Mouse (Mus musculus): ENCODE data around the gene Il2ra. TPM values are rescaled to one million over a fixed set of nuclear protein-coding genes. Genes with fewer than 3 reads are reported as not detected.

The Il2ra gene
- polyA plus RNA-seq, 1 experiment from 2014 or later: not detected

GRCm38 (mm10) chr2:11679626-11680025 is 37.0 kb downstream of the Il2ra start:
- DNase-seq (ENCODE audit: low spot score) (no peak), ATAC-seq (replicated peaks; ENCODE audit: low FRiP score) (no peak)
- Histone ChIP-seq H3K4me2 (ENCODE audit: low read depth, low read length, severe bottlenecking) (no peak overlapping the region), H3K27me3 (ENCODE audit: control insufficient read depth, insufficient read depth, low read length) (no peaks in the 10 kb centered on the region), H3K9me3 (ENCODE audit: control insufficient read depth, low read length) (no peaks in the 10 kb centered on the region), H3K27ac (ENCODE audit: low read depth, low read length) (no peak overlapping the region), H3K36me3 (ENCODE audit: control insufficient read depth, insufficient read depth, low read length) (no peaks in the 10 kb centered on the region), H3K4me1 (replicated peaks; ENCODE audit: control insufficient read depth, insufficient read depth, low read length) (no peaks in the 10 kb centered on the region), H3K9ac (ENCODE audit: low read length) (no peak overlapping the region), H3K4me3 (ENCODE audit: low read depth, low read length) (no peak overlapping the region)
- WGBS: 85% methylated on average over 7 of the region's 7 CpGs

- DNase-seq (ENCODE audit: low spot score) (no peak), ATAC-seq (replicated peaks; ENCODE audit: low FRiP score) (no peak)
- Histone ChIP-seq H3K36me3 (ENCODE audit: control insufficient read depth, insufficient read depth, low read length) (no peaks in the 10 kb centered on the region), H3K9me3 (ENCODE audit: control insufficient read depth, low read length) (no peaks in the 10 kb centered on the region), H3K9ac (ENCODE audit: low read length) (no peak overlapping the region), H3K27me3 (ENCODE audit: control insufficient read depth, insufficient read depth, low read length) (no peaks in the 10 kb centered on the region), H3K4me1 (replicated peaks; ENCODE audit: control insufficient read depth, insufficient read depth, low read length) (no peaks in the 10 kb centered on the region), H3K27ac (ENCODE audit: low read depth, low read length) (no peak overlapping the region), H3K4me2 (ENCODE audit: low read depth, low read length, severe bottlenecking) (no peak overlapping the region), H3K4me3 (ENCODE audit: low read depth, low read length) (no peak overlapping the region)
- 62% methylated on average over 4 of the region's 4 CpGs for WGBS
These were observed 40.1 kb downstream of the Il2ra start for GRCm38 (mm10) chr2:11682712-11683111.

GRCm38 (mm10) chr2:11686512-11686911 is 43.9 kb downstream of the Il2ra start:
- DNase-seq (ENCODE audit: low spot score) (no peak), ATAC-seq (replicated peaks; ENCODE audit: low FRiP score) (no peak)
- H3K4me3 ChIP-seq (ENCODE audit: low read depth, low read length): no peak overlapping the region
- H3K9me3 ChIP-seq (ENCODE audit: control insufficient read depth, low read length): no peaks in the 10 kb centered on the region
- no peaks in the 10 kb centered on the region for H3K36me3 ChIP-seq (ENCODE audit: control insufficient read depth, insufficient read depth, low read length)
- H3K4me1 ChIP-seq (replicated peaks; ENCODE audit: control insufficient read depth, insufficient read depth, low read length): no peaks in the 10 kb centered on the region
- H3K27ac ChIP-seq (ENCODE audit: low read depth, low read length): no peak overlapping the region
- no peaks in the 10 kb centered on the region for H3K27me3 ChIP-seq (ENCODE audit: control insufficient read depth, insufficient read depth, low read length)
- no peak overlapping the region for H3K4me2 ChIP-seq (ENCODE audit: low read depth, low read length, severe bottlenecking)
- 85% methylated on average over 4 of the region's 4 CpGs for WGBS
- no peak overlapping the region for H3K9ac ChIP-seq (ENCODE audit: low read length)

GRCm38 (mm10) chr2:11687436-11687835 is 44.8 kb downstream of the Il2ra start:
- H3K27ac ChIP-seq (ENCODE audit: low read depth, low read length): no peak overlapping the region
- H3K9me3 ChIP-seq (ENCODE audit: control insufficient read depth, low read length): no peaks in the 10 kb centered on the region
- 25% methylated on average over 3 of the region's 3 CpGs for WGBS
- H3K4me2 ChIP-seq (ENCODE audit: low read depth, low read length, severe bottlenecking): no peak overlapping the region
- no peaks in the 10 kb centered on the region for H3K36me3 ChIP-seq (ENCODE audit: control insufficient read depth, insufficient read depth, low read length)
- no peaks in the 10 kb centered on the region for H3K27me3 ChIP-seq (ENCODE audit: control insufficient read depth, insufficient read depth, low read length)
- H3K9ac ChIP-seq (ENCODE audit: low read length): no peak overlapping the region
- no peaks in the 10 kb centered on the region for H3K4me1 ChIP-seq (replicated peaks; ENCODE audit: control insufficient read depth, insufficient read depth, low read length)
- ATAC-seq (replicated peaks; ENCODE audit: low FRiP score) (no peak), DNase-seq (ENCODE audit: low spot score) (no peak)
- H3K4me3 ChIP-seq (ENCODE audit: low read depth, low read length): no peak overlapping the region

- H3K4me2 ChIP-seq (ENCODE audit: low read depth, low read length, severe bottlenecking): no peak overlapping the region
- DNase-seq (ENCODE audit: low spot score): no peak
- H3K4me1 ChIP-seq (replicated peaks; ENCODE audit: control insufficient read depth, insufficient read depth, low read length): no peaks in the 10 kb centered on the region
- no peak overlapping the region for H3K9ac ChIP-seq (ENCODE audit: low read length)
- ATAC-seq (replicated peaks; ENCODE audit: low FRiP score): no peak
- no peaks in the 10 kb centered on the region for H3K36me3 ChIP-seq (ENCODE audit: control insufficient read depth, insufficient read depth, low read length)
- H3K4me3 ChIP-seq (ENCODE audit: low read depth, low read length): no peak overlapping the region
- WGBS: 77% methylated on average over 8 of the region's 8 CpGs
- no peak overlapping the region for H3K27ac ChIP-seq (ENCODE audit: low read depth, low read length)
- H3K27me3 ChIP-seq (ENCODE audit: control insufficient read depth, insufficient read depth, low read length): no peaks in the 10 kb centered on the region
- H3K9me3 ChIP-seq (ENCODE audit: control insufficient read depth, low read length): no peaks in the 10 kb centered on the region
These were observed 47.7 kb downstream of the Il2ra start for GRCm38 (mm10) chr2:11690201-11690890.

- H3K9ac ChIP-seq (ENCODE audit: low read length): no peak overlapping the region
These were observed 50.7 kb downstream of the Il2ra start for GRCm38 (mm10) chr2:11693352-11693751.

GRCm38 (mm10) chr2:11694104-11694503 is 51.5 kb downstream of the Il2ra start:
- WGBS: 89% methylated on average over 2 of the region's 2 CpGs

More at GRCm38 (mm10) chr2:11693352-11693751, 50.7 kb downstream of the Il2ra start:
- Histone ChIP-seq H3K27ac (ENCODE audit: low read depth, low read length) (no peak overlapping the region), H3K27me3 (ENCODE audit: control insufficient read depth, insufficient read depth, low read length) (no peaks in the 10 kb centered on the region), H3K4me2 (ENCODE audit: low read depth, low read length, severe bottlenecking) (no peak overlapping the region), H3K4me3 (ENCODE audit: low read depth, low read length) (no peak overlapping the region), H3K9me3 (ENCODE audit: control insufficient read depth, low read length) (no peaks in the 10 kb centered on the region), H3K4me1 (replicated peaks; ENCODE audit: control insufficient read depth, insufficient read depth, low read length) (no peaks in the 10 kb centered on the region), H3K36me3 (ENCODE audit: control insufficient read depth, insufficient read depth, low read length) (no peaks in the 10 kb centered on the region)
- DNase-seq (ENCODE audit: low spot score) (no peak), ATAC-seq (replicated peaks; ENCODE audit: low FRiP score) (no peak)
- WGBS: 92% methylated on average over 4 of the region's 4 CpGs

GRCm38 (mm10) chr2:11695867-11696266 is 53.3 kb downstream of the Il2ra start:
- DNase-seq (ENCODE audit: low spot score): no peak
- no peak for ATAC-seq (replicated peaks; ENCODE audit: low FRiP score)
- H3K36me3 ChIP-seq (ENCODE audit: control insufficient read depth, insufficient read depth, low read length): no peaks in the 10 kb centered on the region
- no peaks in the 10 kb centered on the region for H3K9me3 ChIP-seq (ENCODE audit: control insufficient read depth, low read length)
- no peak overlapping the region for H3K9ac ChIP-seq (ENCODE audit: low read length)
- no peak overlapping the region for H3K27ac ChIP-seq (ENCODE audit: low read depth, low read length)
- no peaks in the 10 kb centered on the region for H3K27me3 ChIP-seq (ENCODE audit: control insufficient read depth, insufficient read depth, low read length)
- no peak overlapping the region for H3K4me2 ChIP-seq (ENCODE audit: low read depth, low read length, severe bottlenecking)
- H3K4me3 ChIP-seq (ENCODE audit: low read depth, low read length): no peak overlapping the region
- 72% methylated on average over 2 of the region's 2 CpGs for WGBS
- H3K4me1 ChIP-seq (replicated peaks; ENCODE audit: control insufficient read depth, insufficient read depth, low read length): no peaks in the 10 kb centered on the region

More at GRCm38 (mm10) chr2:11694104-11694503, 51.5 kb downstream of the Il2ra start:
- H3K9me3 ChIP-seq (ENCODE audit: control insufficient read depth, low read length): no peaks in the 10 kb centered on the region
- H3K36me3 ChIP-seq (ENCODE audit: control insufficient read depth, insufficient read depth, low read length): no peaks in the 10 kb centered on the region
- DNase-seq (ENCODE audit: low spot score) (no peak), ATAC-seq (replicated peaks; ENCODE audit: low FRiP score) (no peak)
- H3K4me2 ChIP-seq (ENCODE audit: low read depth, low read length, severe bottlenecking): no peak overlapping the region
- H3K9ac ChIP-seq (ENCODE audit: low read length): no peak overlapping the region
- H3K27me3 ChIP-seq (ENCODE audit: control insufficient read depth, insufficient read depth, low read length): no peaks in the 10 kb centered on the region
- H3K4me1 ChIP-seq (replicated peaks; ENCODE audit: control insufficient read depth, insufficient read depth, low read length): no peaks in the 10 kb centered on the region
- no peak overlapping the region for H3K27ac ChIP-seq (ENCODE audit: low read depth, low read length)
- no peak overlapping the region for H3K4me3 ChIP-seq (ENCODE audit: low read depth, low read length)

GRCm38 (mm10) chr2:11698994-11699393 is 56.4 kb downstream of the Il2ra start:
- DNase-seq (ENCODE audit: low spot score) (no peak), ATAC-seq (replicated peaks; ENCODE audit: low FRiP score) (no peak)
- Histone ChIP-seq H3K4me3 (ENCODE audit: low read depth, low read length) (no peak overlapping the region), H3K4me1 (replicated peaks; ENCODE audit: control insufficient read depth, insufficient read depth, low read length) (no peaks in the 10 kb centered on the region), H3K27ac (ENCODE audit: low read depth, low read length) (no peak overlapping the region), H3K9me3 (ENCODE audit: control insufficient read depth, low read length) (no peaks in the 10 kb centered on the region), H3K27me3 (ENCODE audit: control insufficient read depth, insufficient read depth, low read length) (no peaks in the 10 kb centered on the region), H3K4me2 (ENCODE audit: low read depth, low read length, severe bottlenecking) (no peak overlapping the region), H3K36me3 (ENCODE audit: control insufficient read depth, insufficient read depth, low read length) (no peaks in the 10 kb centered on the region), H3K9ac (ENCODE audit: low read length) (no peak overlapping the region)
- 63% methylated on average over 5 of the region's 5 CpGs for WGBS

Measured in forebrain, embryonic 11.5 days (tissue).